Mouse (Mus musculus): ENCODE results near the gene Tecr.
"Not testable (repeated sequence)": the region's sequence is repeated elsewhere in the genome, so short reads cannot be mapped to it uniquely, and the experiment has no call there.

The Tecr gene

DNA sequence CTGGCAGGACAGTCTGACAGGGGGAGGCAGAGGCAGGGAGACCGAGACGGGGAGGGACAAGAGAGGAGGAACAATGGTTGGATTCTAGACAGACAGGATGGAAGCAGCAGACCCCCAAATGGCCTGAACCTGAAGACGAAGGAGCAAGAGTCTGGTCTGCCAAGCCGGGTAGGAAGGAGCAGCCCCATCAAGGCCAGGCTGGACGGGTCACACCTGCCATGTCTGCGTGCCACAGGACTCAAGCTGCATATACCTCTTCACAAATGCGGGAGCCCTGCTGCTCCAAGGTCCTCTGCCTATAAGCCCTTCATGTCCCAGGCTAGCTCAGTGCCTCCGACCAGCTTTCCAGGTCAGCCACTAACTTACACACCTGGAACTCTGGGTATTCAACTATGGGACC, 28.1 kb downstream of the Tecr start:
- DNase-seq, result peak in 1 of 2 experiments; percentile 2

DNA sequence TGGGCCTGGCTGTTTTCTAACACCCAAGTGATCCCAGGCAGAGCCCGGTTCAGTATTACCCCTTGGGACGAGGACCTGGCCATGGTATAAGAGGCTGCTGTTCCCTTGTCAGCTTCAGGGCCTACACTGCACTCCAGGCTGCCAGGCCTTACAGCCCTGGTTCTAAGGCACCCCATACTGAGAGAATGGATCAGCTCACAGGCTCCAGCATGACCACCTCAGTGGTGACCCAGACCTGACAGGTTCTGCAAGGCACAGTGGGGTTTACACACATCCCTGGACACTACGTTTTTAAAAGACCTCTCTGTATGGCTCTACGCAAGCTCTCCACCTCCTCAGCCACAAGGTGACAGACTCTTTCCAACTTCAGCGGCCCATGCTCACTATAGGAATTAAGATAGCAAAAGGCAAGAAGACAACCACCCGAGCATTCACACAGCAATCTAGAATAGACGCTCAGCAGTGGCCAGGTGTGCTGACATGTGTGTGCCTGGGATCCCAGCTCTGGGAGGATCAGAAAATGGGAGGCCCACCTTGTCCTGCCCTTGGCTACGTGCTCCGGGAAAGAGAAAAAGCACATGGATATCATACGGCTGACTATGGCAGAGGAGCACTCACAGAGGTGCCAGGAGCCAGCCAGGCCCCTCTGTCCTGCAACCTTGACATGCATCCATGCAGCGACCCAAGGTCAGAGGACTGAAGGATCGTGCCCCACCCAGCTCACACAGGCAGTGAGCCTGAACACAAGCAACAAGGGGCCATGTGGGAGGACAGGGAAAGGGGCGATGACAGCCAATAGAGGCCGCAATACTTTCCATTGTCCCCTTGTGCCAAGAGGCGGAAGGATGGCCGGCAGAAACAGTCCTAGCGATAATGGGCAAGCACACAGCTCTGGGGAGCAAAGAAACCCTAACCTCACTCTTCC, 29.4 kb downstream of the Tecr start:
- peak; percentile 8 to 15 for DNase-seq

DNA sequence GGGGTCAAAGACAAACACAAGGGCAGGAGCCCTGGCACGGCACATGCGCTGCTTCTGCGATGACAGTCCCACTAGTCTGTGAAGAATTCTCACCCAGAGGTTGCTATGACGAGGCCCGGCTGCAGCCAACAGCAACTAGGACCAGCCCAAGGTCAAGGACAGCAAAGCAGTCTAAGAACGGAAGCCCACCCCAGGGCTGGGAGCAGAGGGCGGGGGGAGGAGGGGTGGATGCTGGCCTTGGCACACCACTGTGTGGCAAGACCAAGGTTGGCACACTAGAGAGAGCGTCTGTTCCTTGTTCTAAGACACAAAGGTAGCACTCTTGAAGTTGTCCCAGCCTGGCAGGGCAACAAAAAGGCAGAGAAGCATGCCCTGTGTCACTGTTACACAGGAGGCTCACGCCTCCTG, 30.4 kb downstream of the Tecr start:
- DNase-seq, result peak; percentile 36 to 53

DNA sequence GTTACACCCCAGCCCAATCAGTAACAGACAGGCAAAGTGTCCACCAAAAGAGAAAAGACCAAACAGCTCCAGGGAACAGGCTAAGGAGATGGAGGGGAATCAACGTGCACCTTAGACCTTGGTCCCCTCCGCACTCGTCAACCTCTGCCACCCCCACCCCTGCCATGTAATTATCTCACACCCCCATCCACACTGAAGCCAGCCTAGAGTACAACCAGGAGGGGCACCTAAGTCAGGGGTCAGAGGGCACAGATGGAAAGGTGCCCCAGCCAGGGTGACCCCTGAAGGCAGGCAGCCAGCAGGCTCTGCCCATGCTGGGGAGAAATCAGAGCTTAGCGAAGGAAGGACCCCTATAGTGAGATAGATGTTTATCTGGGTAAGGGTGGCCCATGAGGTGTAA, 30.9 kb downstream of the Tecr start:
- peak; percentile 9 to 15 for DNase-seq

DNA sequence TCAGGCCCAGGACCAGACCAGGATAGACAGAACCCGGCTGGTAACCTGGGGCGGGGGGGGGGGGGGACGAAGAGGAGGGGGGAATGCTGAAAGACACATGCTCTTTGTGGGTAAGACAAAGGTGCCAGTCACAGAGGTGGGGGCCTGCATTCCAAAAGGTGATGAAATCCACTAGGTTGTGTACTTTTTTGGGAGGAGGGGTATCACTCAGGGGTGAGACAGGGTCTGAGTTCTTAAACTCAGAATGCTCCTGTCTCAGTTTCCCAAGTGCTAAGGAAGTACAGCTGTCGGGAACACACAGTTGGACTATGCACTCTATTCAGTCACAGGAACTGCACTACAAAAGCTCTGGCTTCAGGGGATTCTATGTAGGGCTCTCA, 31.3 kb downstream of the Tecr start:
- peak in 1 of 2 experiments; percentile 1 for DNase-seq

DNA sequence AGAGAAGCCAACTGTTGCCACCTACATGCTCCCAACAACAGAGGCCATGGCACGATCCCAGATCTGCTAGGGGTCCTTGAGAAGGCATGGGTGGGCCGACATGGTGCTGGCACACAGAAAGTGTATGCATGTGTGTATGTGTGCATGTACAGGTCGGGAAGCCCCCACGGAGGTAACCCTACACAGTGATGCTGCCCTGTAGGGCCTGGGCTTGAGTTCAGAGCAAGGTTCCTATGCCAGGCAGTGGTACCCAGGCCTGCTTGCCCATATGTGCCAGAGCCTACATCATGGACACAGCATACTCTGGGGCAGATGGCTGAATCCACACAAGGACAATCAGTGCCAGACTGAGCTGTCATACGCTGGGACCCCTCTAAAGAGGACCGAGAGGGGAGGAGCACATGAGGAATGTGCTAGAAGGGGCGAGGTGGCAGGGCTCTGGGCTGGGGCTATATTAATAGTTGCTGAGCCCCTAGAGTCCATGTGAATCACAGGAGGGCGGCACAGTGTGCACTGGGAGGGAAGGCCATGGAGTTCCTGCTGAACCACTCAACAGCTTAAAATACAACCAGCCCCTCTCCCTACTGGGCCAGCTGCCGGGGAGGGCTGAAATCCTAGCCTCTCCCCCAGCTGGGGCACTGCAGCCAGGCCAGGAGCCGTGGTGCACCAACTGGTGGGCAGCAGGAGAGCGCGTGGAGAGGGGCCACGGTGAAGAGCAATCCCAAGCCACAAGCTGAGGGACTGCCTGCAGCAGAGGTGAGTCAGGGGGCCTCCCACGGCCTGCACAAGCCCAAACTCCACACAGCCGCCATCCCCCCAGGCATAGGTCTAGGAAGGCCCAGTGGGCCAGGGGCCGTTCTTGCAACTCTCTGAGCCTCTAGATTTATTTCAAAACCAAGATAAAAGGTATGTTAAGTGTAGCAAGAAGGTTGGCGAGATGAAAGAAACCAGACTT, 31.9 kb downstream of the Tecr start:
- peak; percentile 40 to 53 for DNase-seq

DNA sequence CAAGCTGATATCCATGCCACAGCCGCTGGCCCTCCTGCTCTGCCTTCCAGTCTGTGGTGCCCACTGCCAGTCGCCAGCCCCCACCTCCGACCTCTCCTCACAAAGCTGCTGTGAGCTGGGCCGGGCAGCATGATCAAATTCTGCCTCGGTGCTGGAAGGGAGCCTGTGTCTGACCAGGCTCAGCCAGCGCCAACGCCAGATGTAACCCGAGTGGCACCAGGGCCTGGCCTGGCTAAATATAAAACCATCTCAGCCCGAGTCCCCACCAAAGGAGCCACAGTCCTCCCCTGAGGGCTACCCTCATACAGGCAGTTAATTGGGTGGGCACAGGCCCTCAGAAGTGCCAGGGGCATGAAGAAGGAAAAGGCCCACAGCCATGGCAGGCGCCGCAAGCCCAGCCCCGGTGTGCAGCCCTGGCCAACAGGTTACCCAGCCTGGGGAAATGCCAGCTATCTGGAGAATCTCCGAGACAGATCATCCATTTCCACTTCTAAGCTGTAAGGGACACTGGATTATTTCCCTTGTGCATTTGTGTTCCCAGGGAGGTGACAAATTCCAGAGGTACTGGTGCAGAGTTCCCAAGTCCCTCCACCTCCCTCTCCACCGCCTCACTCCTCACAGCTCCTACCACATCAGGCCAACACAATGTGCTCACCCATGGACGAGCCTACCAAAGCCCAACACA, 33.0 kb downstream of the Tecr start:
- peak; percentile 47 to 48 for DNase-seq

DNA sequence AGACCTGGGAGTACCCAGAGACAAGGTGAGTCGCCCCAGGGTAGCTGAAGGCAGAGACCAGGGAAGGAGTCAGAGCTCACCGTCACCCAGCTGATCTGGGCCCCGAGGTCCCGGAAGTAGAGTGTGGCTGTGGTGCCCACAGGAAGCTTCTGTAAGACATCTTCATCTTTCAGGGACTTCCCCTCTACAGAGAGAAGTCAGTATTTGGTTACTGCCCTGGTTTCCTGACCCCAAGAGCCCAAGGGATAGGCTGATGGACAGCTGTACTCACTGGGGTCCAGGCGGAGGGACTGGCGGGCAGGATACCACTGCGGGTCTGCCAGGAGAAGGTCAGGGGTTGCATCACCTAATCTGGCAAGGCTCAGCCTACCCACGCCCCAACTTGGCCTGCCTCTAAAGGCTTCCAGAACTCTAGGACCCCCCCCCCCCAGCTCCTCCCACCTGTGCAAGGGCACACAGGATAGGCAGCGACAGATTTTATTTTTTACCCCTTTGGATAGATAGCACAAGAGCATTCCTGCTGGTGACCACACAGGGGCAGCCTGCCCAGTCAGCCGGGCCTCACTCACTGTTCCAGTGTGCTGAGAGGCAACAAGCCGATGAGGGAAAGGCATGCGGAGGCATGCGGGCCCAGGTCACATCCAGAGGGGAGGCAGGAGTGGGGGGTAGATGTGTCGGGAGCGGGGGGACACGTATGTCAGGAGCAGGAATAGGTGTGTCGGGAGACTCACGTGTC, 34.5 kb downstream of the Tecr start:
- peak; percentile 22 to 41 for DNase-seq

DNA sequence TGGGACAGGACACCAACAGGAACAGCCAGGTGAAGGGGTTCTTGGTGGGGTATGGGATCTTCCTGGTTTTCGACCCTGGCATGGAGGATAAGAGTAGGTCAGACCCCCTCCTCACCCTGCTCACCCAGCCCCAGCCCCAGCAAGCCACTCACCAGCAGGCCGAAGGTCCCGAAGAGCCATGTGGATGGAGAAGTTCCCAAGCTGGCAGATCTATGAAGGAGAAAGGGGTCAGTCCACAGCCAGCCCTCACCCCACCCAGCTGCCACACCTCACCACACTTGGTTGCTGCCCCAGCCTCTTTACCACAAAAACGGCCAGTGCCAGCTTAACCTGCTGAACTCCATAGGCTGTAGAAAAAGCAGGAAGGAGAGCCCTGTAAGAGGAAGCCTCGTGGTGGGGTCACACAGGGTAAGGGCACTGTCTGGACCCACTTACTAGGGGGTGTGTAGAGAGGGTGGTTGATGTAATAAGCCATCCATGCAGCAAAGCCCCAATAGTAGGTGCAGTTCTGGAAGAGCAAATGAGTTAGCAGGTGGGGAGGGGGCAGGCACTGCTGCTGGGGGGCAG, 35.4 kb downstream of the Tecr start:
- DNase-seq, result peak in 1 of 2 experiments; percentile 2

DNA sequence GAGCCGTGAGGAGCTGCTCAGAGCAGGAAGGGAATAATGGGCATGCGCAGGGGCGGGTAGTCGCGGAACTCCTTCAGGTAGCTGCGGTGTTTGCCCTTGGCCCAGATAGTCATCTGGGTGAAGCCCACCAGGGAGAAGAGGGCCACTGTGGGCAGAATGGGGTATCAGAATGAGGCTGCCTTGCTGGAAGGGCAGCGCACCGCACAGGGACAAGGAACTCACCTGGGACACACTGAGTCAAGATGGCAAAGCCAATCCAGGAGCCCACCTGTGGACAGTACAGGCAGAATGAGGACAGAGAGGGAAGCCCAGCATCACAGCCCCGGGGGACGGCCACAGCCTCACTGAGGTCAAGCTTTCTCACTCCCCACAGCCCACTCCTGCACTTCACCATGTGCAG, 36.0 kb downstream of the Tecr start:
- DNase-seq, result peak; percentile 7 to 8

DNA sequence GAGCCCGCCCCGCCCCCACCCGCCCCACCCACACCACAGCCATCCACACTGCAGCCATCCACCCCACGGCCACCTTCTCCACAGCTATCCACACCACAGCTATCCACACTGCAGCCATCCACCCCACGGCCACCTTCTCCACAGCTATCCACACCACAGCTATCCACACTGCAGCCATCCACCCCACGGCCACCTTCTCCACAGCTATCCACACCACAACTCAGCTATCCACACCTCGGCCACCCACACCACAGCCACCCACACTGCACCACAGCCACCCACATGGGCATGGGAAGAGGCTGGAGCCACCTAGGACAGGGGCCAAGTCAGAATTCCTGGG, 36.8 kb downstream of the Tecr start:
- not testable (repeated sequence) for DNase-seq

DNA sequence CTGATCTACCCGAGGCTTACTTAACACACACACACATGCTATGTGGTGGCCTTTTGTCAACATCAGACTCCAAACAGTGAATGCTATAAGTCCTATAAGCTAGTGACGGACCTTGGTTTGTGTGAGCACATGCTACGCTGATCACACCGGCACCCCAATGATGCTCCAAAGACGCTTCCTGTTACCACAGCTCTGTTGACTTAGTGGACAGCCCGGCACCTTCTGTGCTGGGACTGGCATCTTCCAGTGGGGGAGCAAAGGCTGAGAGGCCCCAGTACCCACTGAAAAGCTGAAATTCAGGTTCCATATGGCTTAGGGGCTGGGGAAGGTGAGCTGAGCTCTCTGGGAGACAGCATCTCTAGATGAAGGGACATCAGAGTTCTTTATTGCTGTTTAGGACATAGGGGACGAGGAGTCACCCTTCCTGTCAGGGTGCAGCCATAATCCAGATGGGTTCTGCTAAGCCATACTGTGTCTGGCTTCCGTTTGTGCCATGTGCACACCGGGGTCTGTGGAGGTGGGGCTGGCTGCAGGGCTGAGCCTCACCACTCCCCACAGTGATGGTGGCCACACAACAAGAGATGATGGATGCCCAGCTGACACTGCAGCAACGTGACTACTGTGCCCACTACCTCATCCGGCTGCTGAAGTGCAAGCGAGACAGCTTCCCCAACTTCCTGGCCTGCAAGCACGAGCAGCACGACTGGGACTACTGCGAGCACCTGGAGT, 37.3 kb downstream of the Tecr start:
- peak; percentile 6 to 10 for DNase-seq

DNA sequence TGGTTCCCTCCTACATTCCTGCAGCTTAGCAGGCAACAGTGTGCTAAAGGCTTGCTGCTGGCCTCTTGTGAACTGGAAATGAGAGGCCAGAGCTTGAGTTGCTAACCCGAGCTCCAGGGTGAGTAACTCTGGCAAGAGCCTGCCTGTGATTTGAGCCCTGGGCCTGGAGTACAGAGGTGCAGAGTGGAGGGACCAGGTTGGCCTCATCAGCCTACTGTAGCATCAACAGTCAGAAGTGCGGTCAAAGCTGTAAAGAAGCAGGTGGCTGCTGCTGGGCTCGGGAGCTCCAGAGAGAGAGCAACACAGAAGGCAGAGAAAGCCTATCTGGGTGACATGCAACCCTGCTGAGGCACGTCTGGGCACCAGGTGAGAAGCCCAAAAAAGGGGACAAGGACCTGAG, 38.6 kb downstream of the Tecr start:
- peak in 1 of 2 experiments; percentile 10 for DNase-seq

DNA sequence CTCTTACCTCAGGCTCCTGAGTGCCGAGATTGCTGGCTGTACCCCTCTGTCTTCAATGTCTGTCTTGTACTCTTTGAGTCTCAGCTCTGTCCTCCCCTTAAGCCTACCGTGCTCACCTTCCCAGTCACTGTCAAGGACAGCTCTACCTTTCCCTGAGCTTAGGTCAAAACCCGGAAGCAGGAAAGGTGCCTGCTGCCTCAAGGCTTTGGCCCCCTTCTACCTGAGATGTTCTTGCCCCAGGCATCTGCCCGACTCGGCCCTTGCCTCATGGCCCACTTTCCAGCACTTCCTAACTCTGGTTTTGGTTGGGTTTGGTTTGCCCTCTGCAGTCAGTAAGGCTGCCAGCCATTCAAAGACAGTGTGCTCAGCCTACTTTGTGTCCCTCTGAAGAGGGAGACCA, 39.0 kb downstream of the Tecr start:
- peak; percentile 7 for DNase-seq

DNA sequence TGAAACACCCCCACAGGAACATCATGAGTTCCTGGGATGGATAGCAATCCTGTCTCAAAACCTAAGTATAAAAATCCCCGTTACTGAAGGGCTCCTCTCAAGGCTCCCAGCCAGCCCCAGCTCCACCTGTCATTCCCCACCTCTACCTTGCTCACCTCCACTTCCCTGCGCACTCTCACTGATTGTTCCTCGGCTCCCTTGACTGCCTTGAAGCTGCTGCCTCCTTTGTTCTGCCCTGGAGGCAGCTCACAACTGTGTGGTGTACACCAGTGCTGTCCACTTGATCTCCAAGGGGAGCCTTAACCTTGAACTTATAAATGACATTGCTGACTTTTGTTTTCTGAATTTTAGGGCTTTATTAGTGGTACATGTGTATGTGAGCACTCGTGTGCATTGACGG, 39.6 kb downstream of the Tecr start:
- peak; percentile 6 to 9 for DNase-seq

DNA sequence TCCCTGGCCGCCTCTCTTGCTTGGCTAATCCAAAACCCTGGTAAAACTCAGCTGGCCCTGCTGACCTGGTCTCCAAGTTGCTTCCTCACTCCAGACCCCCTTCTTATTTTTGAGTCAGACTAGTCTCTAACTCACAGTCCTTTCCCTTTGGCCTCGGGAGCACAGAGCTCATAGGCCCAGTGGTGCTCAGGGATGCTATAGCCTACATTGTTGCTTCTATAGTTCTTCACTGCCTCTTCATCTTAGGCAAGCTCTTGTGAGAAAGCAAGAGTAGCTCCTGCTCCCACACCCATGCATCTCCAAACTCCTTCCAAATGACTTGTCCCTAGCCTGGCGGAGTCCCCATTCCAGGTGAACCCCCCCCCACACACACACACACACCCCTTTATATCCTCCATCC, 40.1 kb downstream of the Tecr start:
- DNase-seq, result peak; percentile 7 to 8

DNA sequence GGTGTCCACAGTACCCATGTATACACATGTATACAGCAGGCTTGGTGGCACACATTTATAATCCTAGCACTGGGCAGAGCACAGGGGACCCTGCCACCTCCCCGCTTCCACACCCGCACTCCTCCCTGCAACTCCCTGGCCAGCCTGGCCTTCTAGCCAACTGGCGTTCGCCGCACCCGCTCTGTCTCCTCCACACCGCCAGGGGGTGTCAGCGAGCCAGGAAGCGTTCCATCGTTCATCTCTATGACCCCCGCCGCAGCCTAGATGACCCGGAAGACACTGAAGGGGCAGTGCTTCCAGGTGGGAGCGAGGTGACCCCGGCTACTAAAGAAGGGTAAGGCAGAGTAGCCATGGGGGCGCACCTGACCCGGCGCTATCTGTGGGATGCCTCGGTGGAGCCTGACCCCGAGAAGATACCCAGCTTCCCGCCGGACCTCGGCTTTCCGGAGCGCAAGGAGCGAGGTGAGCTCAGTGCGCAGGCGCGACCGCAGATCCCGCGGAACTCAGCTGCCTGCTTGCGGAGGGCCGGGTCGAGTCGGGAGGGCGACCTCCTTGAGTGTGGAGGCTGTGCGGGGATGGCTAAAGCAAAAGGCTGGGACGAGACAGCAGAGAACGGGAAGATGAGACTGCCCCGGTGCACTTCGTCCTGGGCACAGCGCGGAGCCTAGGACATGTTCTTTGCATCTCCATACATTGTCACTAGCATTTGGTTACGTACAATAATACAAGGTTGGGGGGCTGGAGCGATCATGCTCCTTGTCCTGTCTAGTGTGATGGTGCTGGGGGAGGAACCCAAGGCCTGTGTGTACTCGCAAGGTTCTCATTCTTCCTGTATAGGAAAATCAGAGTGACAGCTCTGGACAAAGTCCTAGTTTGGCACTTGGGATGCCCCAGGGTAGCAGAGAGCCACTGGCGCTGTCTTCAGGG, 41.0 kb downstream of the Tecr start, which contains the start of gene Ndufb7:
TSS of gene Ndufb7 (plus strand) at position 203 of the 927 bp plus-strand sequence.
- peak; percentile 99 for DNase-seq

DNA sequence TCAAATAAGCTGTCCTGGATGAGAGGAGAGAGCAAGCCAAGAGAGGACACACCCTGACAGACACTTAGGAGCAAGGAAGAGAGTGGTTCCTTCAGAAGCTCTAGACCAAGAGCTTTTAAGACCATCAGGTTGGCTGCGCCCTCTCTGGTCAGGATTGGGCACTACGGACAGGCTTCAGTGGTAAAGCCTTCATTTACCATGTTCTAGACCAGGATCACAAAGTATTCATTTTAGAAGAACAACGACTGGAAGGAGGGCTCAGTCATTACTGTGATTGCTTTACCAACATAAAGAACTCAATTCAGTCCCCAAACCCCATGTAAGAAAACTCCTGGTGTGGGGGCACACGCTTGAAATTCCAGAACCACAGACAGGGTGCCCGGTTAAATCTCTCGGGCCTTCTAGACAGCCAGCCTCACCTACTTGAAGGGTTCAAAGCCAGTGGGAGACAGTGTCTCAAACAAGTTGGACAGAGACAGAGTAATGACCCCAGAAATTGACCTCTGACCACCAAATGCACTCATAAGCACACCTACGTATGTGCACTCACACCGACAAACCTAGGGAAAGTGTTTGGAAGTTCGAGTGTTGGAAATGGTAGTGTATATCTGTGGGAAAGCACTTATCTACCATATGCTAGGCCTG, 41.9 kb downstream of the Tecr start:
- DNase-seq, result peak; percentile 33 to 62

DNA sequence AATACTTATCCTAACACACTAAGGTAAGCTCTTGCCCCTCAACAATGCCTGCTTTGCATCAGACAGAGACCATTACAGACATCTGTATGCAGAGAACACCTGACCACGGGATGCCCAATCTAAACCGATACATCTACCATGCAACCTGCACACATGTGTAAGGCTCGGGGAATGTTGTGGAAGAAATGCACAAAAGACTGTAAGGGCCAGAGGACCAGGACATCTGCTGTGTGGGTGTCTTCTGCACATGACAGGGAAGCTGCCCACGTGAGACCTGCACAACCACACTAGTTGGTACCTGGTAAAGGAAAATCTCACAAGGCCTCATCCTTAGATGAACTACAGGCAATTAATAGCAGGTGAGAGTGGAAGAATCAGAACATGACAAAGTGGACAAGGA, 44.5 kb downstream of the Tecr start:
- no peak for DNase-seq

All from cerebellum, postnatal 14 days (tissue).